Mouse (Mus musculus) liver, embryonic 14.5 days (tissue): ENCODE measurements around the gene Stk40. TPM values are rescaled to one million over a fixed set of nuclear protein-coding genes. Genes with fewer than 3 reads are reported as not detected.

Experiments used
- ATAC-seq: fragments of 200-750 bp; cut with Nextera tagmentation; 2 replicates; pipeline ENCODE4 v1.8.0; 2017; ENCODE audit warnings: moderate number of reproducible peaks, mild to moderate bottlenecking, moderate library complexity; ENCODE audit not compliant: insufficient read depth
- DNase-seq, 3 experiments: peaks; one replicate each; pipeline ENCODE4 v3.0.0-alpha.2; 2012 to 2013; ENCODE audit warnings: low read depth in 3 of 3, low spot score in 3 of 3
- H3K27ac ChIP-seq: fragments of 300-500 bp; sonication (generic); 2 replicates; pipeline ENCODE4 v1.5.1; 2014; ENCODE audit warnings: moderate library complexity, mild to moderate bottlenecking, control low read depth, inconsistent platforms
- H3K27me3 ChIP-seq: fragments of 300-500 bp; sonication (generic); 2 replicates; pipeline ENCODE4 v1.6.1; 2014; ENCODE audit warnings: mild to moderate bottlenecking, low read length, moderate library complexity; ENCODE audit not compliant: control insufficient read depth, insufficient read depth
- H3K36me3 ChIP-seq: fragments of 300-500 bp; sonication (generic); replicated peaks from 2 replicates; pipeline ENCODE4 v1.6.1; 2014; ENCODE audit warnings: low read depth; ENCODE audit not compliant: control insufficient read depth, insufficient read depth
- H3K4me1 ChIP-seq, 2 experiments: fragments of 200-500 bp in 1 of 2; fragments of 300-500 bp in 1 of 2; sonication (generic) in 1 of 2; replicated peaks; 2 replicates each; pipeline ENCODE4 v1.6.1; 2012 to 2014; ENCODE audit warnings: antibody characterized with exemption in 1 of 2, inconsistent platforms in 1 of 2, low read length in 1 of 2; ENCODE audit not compliant: control insufficient read depth in 2 of 2, insufficient read depth in 2 of 2
- H3K4me2 ChIP-seq: fragments of 300-500 bp; sonication (generic); 2 replicates; pipeline ENCODE4 v1.6.1; 2014; ENCODE audit warnings: low read depth, mild to moderate bottlenecking, control low read depth, moderate library complexity
- H3K4me3 ChIP-seq, 2 experiments: fragments of 200-500 bp in 1 of 2; fragments of 300-500 bp in 1 of 2; sonication (generic) in 1 of 2; 2 replicates each; pipeline ENCODE4 v1.5.1; 2012 to 2014; ENCODE audit warnings: low read depth in 2 of 2, low read length in 2 of 2, mild to moderate bottlenecking in 2 of 2, control low read depth in 1 of 2, inconsistent platforms in 1 of 2, moderate library complexity in 1 of 2; ENCODE audit not compliant: insufficient read depth in 1 of 2
- H3K9ac ChIP-seq: fragments of 300-500 bp; sonication (generic); replicated peaks from 2 replicates; pipeline ENCODE4 v1.6.1; 2014; ENCODE audit warnings: mild to moderate bottlenecking, control low read depth, moderate library complexity
- H3K9me3 ChIP-seq: fragments of 300-500 bp; sonication (generic); 2 replicates; pipeline ENCODE4 v1.6.1; 2016; ENCODE audit warnings: low read length, mixed read lengths; ENCODE audit not compliant: control insufficient read depth
- CTCF ChIP-seq: IDR thresholded peaks from 2 replicates; pipeline ENCODE4 v1.5.1; 2016; ENCODE audit warnings: antibody characterized with exemption, low read depth, control low read depth
- EP300 ChIP-seq: IDR thresholded peaks from 2 replicates; pipeline ENCODE4 v1.6.1; 2016; ENCODE audit warnings: antibody characterized with exemption, low read depth
- WGBS: fragments of 180-500 bp; shearing (Covaris S2); extraction: QIAGEN DNeasy Blood & Tissue Kit; methylation state at CpG from one replicate; pipeline ENCODE4 v1.1.7; 2014; ENCODE audit not compliant: insufficient replicate concordance; 5-methylcytosine and 5-hydroxymethylcytosine counted together
- polyA plus RNA-seq, 2 experiments: library from polyadenylated mRNA; depleted of rRNA in 1 of 2; stranded (reverse) in 1 of 2; unstranded in 1 of 2; fragments of >200 nt; fragmentation: Nextera tagmentation in 1 of 2; extraction: Ambion mirVana in 1 of 2; gene quantifications; 2 replicates each; pipeline versions ENCODE4 v1.2.1 to v1.2.3; 2012 to 2014

Gene Stk40
- polyA plus RNA-seq, 2 experiments = 4.3 to 9.0 TPM

DNA sequence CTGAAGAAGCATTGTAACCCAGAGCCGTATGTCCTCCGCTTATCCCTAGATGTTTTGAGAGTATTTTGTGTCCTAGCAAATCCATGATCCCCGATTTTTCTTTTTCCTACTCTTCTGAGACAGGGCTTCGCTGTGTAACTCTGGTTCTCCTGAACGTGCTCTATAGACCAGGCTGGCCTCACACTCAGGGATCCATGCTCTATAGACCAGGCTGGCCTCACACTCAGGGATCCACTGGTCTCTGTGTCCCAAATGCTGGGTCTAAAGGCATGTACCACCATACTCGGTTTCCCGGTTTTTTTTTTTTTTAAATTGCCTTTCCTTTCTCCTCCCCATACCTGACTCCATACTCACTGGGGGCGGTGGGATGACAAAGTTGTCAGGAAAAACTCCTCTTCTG lies 57.2 kb downstream of the Stk40 start:
- H3K9ac ChIP-seq = no peak overlapping the region
- TF ChIP-seq EP300 (no peak), CTCF (no peak)
- ATAC-seq = no peak

GRCm38 (mm10) chr4:126161456-126161855 lies 57.7 kb downstream of the Stk40 start:
- no peak for ATAC-seq
- peaks cover 4 to 9% of the 10 kb centered on the region in 2 experiments for H3K4me1 ChIP-seq
- peaks cover 11% of the 10 kb centered on the region for H3K36me3 ChIP-seq
- no peak overlapping the region for H3K4me3 ChIP-seq
- no peak overlapping the region for H3K4me2 ChIP-seq
- H3K9ac ChIP-seq = no peak overlapping the region
- no peaks in the 10 kb centered on the region for H3K27me3 ChIP-seq
- no peak overlapping the region for H3K27ac ChIP-seq
- DNase-seq = no peak
- WGBS = 77% methylated on average over 6 of the region's 6 CpGs
- TF ChIP-seq EP300 (no peak), CTCF (no peak)
- no peaks in the 10 kb centered on the region for H3K9me3 ChIP-seq

More for the DNA sequence above, 57.2 kb downstream of the Stk40 start:
- Histone ChIP-seq H3K4me1 (peaks cover 4 to 10% of the 10 kb centered on the region in 2 experiments), H3K36me3 (peaks cover 7% of the 10 kb centered on the region), H3K9me3 (no peaks in the 10 kb centered on the region), H3K27ac (no peak overlapping the region), H3K4me3 (no peak overlapping the region), H3K4me2 (no peak overlapping the region), H3K27me3 (no peaks in the 10 kb centered on the region)
- no peak for DNase-seq
- 75% methylated on average over 8 of the region's 8 CpGs for WGBS

- Histone ChIP-seq H3K27me3 (no peaks in the 10 kb centered on the region), H3K4me1 (peaks cover 4 to 9% of the 10 kb centered on the region in 2 experiments), H3K4me2 (peak overlapping the region; percentile 82), H3K9me3 (no peaks in the 10 kb centered on the region), H3K36me3 (peaks cover 17% of the 10 kb centered on the region), H3K9ac (no peak overlapping the region), H3K27ac (no peak overlapping the region), H3K4me3 (no peak overlapping the region)
- DNase-seq (no peak), ATAC-seq (no peak)
- 69% methylated on average over 9 of the region's 9 CpGs for WGBS
- TF ChIP-seq CTCF (no peak), EP300 (no peak)
These were observed 58.2 kb downstream of the Stk40 start for GRCm38 (mm10) chr4:126161986-126162385.

GRCm38 (mm10) chr4:126162544-126163066 lies 58.8 kb downstream of the Stk40 start:
- peaks cover 4 to 9% of the 10 kb centered on the region in 2 experiments for H3K4me1 ChIP-seq
- H3K36me3 ChIP-seq = peaks cover 20% of the 10 kb centered on the region
- peak overlapping the region; percentile 65 for H3K9ac ChIP-seq
- no peaks in the 10 kb centered on the region for H3K27me3 ChIP-seq
- DNase-seq = peak; percentile 61 to 66 (median 64)
- TF ChIP-seq EP300 = no peak
- TF ChIP-seq CTCF = no peak
- H3K4me3 ChIP-seq = peak overlapping the region; percentile 45 to 56
- under 1% methylated on average over 44 of the region's 44 CpGs for WGBS
- peak; percentile 84 for ATAC-seq
- peak overlapping the region; percentile 82 for H3K4me2 ChIP-seq
- H3K27ac ChIP-seq = no peak overlapping the region
- no peaks in the 10 kb centered on the region for H3K9me3 ChIP-seq

DNA sequence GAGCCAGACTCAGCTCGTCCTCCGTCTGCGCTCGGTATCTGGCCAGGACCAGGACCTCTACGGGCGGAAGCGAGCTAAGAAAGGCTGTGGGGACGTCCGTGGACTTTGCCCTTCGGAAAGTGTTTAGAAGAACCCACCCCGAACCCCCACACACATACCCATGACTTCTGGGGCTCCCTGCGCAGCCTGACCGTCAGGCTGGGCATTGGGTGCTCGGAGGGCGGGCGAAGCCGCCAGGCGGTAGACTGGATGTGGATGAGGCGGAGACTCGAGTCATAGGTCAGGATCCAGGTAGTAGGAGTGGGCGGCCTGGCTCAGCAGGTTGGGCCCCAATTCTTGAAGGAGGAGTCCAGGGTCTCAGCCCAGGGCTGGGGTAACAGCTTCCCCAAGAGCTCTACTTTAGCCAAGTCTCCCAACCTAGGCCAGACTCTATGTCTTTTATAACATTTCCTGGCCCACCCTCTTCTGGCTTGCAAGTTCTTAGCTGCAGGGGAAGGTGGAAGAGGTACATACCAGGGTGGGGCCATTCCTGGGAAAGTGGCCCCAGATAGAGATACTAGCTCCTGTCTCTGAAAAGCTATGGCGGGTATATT lies 59.4 kb downstream of the Stk40 start, which contains the start of gene Sh3d21:
TSS of gene Sh3d21 (minus strand) at position 425 of the 593 bp plus-strand sequence.
- TF ChIP-seq EP300 (no peak), CTCF (no peak)
- Histone ChIP-seq H3K27me3 (no peaks in the 10 kb centered on the region), H3K36me3 (peaks cover 26% of the 10 kb centered on the region), H3K4me3 (peak within 1 kb of the TSS; percentile 45 to 56), H3K9me3 (no peaks in the 10 kb centered on the region), H3K27ac (no peak within 1 kb of the TSS), H3K4me1 (peaks cover 4 to 9% of the 10 kb centered on the region in 2 experiments), H3K9ac (peak within 1 kb of the TSS; percentile 65), H3K4me2 (peak within 1 kb of the TSS; percentile 82)
- WGBS = 6% methylated on average over 22 of the region's 22 CpGs
- ATAC-seq = peak; percentile 48
- DNase-seq = no peak
